27 mouse cellular contexts compared by ENCODE assay signal in genomic region chr19:35819626-35820025, GRCm38 (mm10).
"Had no signal": no experiment of that assay in that cellular context is flagged by ENCODE, and none has a peak within 500 bp of the region (broad histone marks: within the 10 kb centered on the region; RNA-seq: fewer than 3 reads in every experiment).

No protein-coding gene starts in this region.

- DNase-seq: left cerebral cortex, postnatal 4 days; liver; liver, embryonic 13.5 days; liver, postnatal 0 days; lung, adult 18-20 months; lung, adult 2 months; lung, embryonic 14.5 days; lung, postnatal 10 days; lung, postnatal 14 days; lung, postnatal 36 days; lung, postnatal 4 days; midbrain, embryonic 14.5 days had no signal

- H3K4me3 ChIP-seq: left cerebral cortex, adult 2 months; limb, embryonic 10.5 days; limb, embryonic 12.5 days; limb, embryonic 13.5 days; limb, embryonic 15.5 days; liver, embryonic 12.5 days; liver, embryonic 13.5 days; liver, embryonic 15.5 days; lung, embryonic 15.5 days; megakaryocyte, embryonic 14.5 days; midbrain, embryonic 10.5 days; midbrain, embryonic 12.5 days; midbrain, embryonic 13.5 days; midbrain, embryonic 15.5 days had no signal

- H3K4me2 ChIP-seq: limb, embryonic 12.5 days; limb, embryonic 13.5 days; limb, embryonic 15.5 days; liver, embryonic 11.5 days; liver, embryonic 12.5 days; liver, embryonic 13.5 days; liver, embryonic 15.5 days; lung, embryonic 14.5 days; lung, embryonic 15.5 days; midbrain, embryonic 11.5 days; midbrain, embryonic 12.5 days; midbrain, embryonic 13.5 days; midbrain, embryonic 15.5 days had no signal

- H3K36me3 ChIP-seq: limb, embryonic 10.5 days; limb, embryonic 12.5 days; limb, embryonic 13.5 days; limb, embryonic 15.5 days; liver, embryonic 12.5 days; liver, embryonic 13.5 days; liver, embryonic 15.5 days; lung, embryonic 15.5 days; midbrain, embryonic 10.5 days; midbrain, embryonic 12.5 days; midbrain, embryonic 13.5 days; midbrain, embryonic 15.5 days had no signal

- H3K27me3 ChIP-seq: limb, embryonic 12.5 days; limb, embryonic 13.5 days; limb, embryonic 15.5 days; liver, embryonic 12.5 days; liver, embryonic 13.5 days; liver, embryonic 15.5 days; lung, embryonic 15.5 days; megakaryocyte, embryonic 14.5 days; midbrain, embryonic 12.5 days; midbrain, embryonic 13.5 days; midbrain, embryonic 15.5 days had no signal
